Mouse (Mus musculus) cerebellum, adult 8-10 months (tissue): ENCODE measurements around the gene Slc43a1.
"Not testable (repeated sequence)": the region's sequence is repeated elsewhere in the genome, so short reads cannot be mapped to it uniquely, and the experiment has no call there.

Experiments used
- DNase-seq: peaks from one replicate; pipeline ENCODE4 v3.0.0; 2022

Slc43a1 gene

DNA sequence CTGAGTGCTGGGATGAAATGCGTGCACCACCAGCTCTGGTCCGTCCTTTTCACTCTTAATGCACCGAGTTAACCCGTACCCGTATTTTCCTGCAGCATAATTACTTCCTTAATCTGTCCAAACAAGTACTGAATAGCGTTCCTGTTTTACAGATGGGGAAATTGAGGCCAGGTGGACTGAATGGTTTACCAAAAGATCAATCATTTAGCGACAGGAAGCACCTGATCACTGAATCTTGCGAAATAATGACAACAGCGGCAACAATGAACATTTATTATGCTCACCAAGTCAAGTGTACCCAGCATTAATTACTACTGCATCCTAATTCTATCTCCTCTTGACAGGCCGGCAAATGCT is at the start of gene Slc43a1:
Gene Slc43a1 (plus strand): TSS at position 258 of the 357 bp plus-strand sequence.
- DNase-seq: no peak

DNA sequence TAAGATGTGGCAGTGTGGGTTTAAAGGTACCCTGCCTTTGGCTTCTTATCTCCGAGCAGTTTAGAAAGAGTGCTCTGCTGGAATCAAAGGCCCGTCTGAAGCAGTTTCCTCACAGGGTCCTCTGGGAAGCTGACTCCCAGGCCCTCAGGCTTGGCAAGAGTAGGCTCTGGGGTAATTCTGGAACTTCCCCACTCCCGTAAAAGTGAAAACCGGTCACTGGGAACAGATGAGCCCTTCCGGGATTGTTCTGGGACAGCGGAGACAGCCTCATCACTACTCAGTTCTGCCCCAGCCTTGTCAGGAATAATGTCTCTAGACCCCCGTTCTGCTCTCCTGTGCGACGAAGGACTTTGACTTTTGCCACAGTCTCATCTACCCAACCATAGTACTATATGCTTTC is 48.2 kb upstream of the Slc43a1 start:
- DNase-seq: no peak

DNA sequence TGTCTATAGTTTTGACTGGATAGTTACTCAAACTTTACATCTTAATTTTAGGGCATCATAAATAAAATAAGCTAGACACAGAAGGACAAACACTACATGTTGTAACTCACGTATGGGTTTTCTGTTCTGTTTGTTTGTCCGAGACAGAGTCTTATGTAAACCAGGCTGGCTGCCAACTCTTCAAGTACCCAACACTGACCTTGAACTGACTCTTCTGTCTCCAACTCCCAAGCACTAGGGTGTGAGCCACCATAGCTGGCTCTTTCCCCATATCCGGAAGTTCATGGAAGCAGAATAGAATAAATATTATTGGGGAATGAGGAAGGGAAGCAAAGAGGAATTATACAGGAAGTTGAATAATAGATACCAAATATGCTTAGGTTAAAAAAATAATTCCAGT is 46.1 kb upstream of the Slc43a1 start:
- no peak for DNase-seq

DNA sequence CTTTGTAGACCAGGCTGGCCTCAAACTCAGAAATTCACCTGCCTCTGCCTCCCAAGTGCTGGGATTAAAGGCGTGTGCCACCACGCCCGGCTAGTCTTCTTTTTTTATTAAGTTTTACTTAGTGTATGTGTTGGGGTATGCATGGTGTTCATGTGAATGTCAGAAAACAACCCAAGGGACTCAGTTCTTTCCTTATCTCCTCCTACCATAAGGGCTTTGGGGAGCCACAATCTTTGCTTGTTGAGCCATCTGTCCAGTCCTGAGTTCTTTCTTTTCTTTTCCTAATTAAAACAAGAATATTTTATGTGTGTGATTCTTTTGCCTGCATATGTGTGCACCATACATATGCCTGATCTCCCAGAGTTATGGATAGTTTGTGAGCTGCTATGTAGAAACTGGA is 45.5 kb upstream of the Slc43a1 start:
- DNase-seq: no peak

DNA sequence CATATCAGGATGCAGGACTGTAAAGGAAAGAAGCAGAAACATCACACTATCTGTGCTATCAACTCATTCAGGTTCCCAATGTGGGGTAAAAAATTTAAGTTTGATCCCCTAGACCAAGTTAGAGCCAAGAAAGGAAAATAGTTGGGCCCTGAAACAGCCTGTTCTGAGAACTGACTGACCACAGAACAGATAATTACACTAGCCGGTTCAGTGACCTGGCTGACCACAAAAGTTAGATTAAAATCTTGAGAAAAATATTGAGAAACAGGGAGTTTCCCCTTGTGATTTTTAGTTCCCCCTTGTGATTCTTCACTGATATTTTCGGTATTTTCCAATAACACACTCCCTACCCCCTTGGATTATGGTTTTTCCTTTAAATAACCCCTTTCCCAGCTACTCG is 44.8 kb upstream of the Slc43a1 start:
- DNase-seq: no peak

DNA sequence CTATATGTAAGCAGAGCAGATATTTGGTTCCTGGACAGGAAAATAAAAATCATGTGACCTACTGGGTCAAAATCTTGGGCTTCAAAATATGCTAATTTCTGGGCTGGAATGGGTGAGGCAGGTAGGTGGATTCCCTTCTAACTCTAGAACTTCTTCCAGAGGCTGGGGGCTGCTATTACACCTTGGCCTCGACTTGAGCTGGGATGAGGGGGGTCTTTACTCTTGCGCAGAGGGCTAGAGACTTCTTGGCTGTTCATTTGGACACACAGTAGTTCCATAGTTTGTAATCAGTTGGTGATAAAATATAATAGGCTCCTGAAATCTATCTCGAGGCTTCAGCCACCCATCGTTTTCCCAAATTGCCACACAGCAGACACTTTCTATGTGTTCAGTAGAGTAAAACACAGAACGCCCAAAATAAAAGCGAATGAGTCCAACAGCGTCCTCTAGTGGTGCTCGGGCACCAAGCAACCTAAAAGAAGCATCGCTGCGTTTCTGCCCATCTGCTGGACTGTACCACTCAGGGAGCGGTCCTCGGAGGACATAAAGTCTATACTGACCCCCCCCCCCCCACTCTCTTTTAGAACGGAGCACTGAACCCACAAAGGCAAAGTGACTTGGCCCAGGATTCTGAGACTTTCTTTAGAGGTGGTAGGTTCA is 40.7 kb upstream of the Slc43a1 start:
- DNase-seq: peak; percentile 85

DNA sequence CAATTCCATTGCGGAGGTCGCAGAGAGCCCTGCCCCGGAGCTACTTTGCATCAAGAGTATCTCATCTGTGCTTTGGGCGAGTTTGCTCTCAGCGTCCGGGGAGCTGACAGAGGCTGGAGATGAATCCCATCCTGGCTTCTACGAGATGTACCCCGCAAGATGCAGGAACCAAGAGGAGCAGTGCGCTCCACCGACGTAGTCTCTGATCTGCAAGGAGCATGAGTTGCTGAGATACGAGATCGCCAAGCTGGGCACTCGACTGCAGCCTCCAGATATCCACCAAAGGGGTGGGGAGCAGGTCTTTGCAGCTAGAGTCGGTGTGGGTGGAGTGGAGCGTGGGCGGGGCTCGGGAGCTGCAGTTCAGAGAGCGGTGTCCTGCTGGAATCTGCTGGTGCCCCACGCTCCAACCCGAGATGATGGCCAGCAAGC is 40.1 kb upstream of the Slc43a1 start, which contains the start of gene Ube2l6:
Gene Ube2l6 (plus strand): TSS at position 336 of the 429 bp plus-strand sequence.
- peak; percentile 59 for DNase-seq

DNA sequence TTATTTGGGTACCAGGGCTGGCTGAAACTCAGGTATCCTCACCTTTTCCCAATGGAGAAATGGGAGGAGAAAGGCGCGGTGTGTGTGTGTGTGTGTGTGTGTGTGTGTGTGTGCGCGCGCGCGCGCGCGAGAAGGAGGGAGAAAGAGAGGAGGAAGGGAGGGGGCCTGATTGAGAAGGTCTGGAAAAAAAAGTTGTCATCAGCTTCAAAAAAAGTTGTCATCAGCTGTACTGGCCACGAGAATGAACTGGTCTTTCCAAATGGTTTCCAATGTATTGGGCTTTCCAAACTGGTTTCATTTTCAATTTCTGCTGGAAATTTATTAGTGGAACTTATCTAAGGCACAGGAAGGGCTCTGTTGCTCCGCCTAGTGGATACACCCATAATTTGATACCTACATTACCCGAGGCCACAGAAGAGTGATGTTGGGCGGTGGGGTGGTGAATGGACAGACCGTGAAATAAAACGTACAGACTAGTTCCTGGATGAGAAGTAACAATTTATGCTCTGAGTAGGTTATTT is 39.5 kb upstream of the Slc43a1 start:
- DNase-seq: peak; percentile 75

DNA sequence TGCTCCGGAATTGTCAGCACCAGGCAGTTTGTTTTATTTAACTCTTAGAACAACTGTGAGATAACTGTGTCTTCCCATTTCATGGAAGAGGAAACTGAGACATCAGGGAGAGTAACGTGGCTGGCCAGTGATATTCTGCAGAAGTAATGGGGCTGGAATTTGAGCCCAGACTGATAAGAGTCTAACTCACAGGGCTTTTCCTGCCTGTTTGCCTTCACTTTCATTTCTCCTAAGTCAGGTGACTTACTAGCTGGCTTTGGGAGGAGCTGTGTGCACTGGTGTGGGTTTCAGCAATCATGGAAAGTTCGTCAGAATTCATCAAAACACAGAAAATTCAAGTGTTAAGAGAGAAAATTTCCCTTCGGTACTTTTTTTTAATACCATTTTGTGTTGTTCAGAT is 38.3 kb upstream of the Slc43a1 start:
- DNase-seq: no peak

DNA sequence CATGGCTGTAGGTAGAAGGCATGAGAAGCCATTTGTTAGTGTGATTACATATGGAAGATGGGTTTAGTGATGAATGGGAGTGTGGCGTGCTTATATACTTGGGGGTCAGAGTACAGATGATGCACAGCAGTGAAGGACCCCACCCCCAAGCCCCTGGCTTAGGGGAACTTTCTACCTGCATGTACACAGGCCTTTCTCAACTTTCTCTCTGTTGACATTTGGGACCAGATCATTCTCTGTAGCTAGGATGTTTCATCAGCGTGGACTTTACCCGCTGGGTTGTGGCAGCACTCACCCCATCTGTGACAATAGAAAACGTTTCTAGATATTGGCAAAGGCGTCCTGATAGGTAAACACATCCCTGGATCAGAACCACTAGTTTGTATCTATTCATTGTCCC is 37.4 kb upstream of the Slc43a1 start:
- DNase-seq: not testable (repeated sequence)

DNA sequence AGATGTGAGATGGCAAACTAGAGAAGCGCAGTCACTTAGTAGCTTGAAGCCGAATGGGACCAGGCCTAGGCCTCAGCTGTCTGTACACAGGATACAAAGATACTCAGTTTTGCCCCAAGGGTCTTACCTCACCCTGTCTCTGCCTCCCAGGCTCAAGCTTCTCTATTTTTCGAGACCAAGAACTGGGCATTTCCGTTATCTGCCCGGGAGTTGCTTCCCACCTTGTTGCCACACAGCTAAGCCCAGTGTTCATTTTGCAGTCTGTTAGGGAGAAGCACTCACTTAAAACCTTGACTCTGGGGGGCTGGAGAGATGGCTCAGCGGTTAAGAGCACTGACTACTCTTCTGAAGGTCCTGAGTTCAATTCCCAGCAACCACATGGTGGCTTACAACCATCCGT is 34.7 kb upstream of the Slc43a1 start:
- no peak for DNase-seq

DNA sequence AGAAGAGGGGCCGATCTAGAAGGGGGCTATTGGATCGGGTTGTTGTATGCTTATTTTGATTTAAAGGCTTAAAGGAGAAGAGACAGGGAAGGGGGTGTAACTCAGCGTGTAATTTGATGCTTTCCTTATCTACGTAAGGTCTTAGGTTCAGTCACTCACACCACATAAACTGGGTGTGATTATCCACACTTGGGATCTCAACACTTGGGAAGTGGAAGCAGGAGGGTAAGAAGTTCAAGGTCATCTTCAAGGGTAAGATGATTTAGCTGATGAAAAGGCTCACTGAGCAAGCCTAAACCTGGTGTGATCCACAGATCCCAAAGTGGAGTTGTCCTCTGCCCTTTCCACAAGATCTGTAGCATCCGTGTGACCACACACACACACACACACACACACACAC is 32.1 kb upstream of the Slc43a1 start:
- no peak for DNase-seq

DNA sequence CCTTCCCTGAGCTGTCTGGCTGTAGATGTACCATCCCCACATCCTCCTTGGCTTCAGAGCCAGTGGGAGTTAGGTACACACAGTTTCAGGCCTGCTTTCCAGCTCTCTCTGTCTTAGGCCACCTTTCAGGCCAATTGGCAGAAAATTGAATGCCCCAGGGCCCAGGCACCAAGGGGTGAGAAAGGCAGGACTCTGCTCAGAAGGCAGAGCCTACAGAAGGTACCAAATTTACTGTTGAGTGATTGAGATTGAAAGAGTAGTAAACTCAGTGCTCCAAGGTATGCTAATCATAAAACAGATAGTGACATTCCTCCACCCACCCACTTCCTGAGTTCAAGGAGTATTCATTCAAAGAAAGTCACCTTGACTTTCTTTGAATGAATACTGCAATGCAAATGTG is 29.3 kb upstream of the Slc43a1 start:
- DNase-seq: no peak

DNA sequence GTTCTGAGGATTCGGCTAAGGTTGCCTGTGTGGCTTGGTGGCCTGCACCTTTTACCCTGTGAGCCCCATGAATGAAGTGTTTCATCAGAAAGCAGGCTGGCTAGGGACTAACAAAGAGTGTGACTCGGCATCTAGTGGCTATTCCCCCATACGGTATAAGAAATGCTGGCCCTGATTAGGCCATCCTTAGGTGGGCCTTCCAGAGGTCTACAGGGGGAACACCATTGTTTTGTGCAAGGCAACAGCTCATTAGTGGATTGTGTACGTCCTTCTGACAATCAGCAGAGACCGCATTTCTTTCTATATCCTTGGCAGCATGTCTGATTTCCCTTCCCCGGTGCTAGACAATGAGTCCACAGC is 28.1 kb upstream of the Slc43a1 start:
- DNase-seq: no peak

DNA sequence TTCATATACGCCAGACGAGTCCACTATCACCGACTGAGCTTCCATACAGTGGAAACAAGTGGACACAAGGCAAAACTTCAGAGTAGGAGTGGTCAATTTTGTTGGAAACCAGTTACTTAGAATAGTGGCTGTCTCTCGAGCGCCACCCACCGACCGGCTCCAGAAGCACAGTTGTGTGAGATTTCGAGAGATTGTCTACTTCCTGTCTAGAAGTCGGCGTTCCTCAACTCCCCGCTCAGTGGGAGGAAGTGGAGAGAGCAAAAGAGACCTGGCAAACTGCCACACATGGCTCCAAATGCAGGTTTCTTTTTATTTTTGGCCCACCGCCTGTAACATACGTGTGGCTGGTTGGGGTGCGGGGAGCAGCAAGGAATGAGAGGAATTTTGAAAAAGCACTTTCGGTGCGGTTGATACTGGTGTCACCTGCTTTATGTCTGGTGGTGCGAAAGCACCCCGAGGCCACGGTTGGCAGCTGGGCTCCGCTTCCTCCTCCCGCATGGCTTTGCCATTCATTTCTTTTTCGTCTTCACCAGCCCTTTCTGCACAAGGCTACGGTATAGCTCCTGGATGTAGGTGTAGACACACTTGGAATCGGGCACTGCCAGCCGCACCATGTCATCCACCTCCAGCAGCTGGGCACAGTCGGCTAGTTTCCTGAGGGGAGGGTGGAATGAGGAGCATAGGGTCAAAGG is 27.6 kb upstream of the Slc43a1 start:
- DNase-seq: peak; percentile 76

DNA sequence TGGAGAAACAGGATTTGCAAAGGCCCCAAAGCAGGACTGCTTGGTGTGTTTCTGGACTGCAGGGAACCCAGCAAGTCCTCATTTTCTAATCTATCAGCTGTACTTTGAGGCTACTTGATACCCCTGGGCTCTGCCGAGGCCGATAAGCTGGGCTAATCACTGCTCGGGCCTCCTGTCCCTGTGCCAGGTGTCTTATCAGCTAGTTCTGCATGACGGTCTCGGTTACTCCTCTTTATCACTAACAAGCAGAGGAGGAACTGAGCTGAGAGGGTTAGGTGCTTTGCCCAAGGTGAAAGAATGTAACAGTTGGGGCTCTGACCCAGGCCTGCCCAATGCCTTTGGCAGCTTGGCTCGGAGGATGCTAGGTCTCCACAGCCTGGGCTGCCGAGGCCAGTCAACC is 26.8 kb upstream of the Slc43a1 start:
- no peak for DNase-seq

DNA sequence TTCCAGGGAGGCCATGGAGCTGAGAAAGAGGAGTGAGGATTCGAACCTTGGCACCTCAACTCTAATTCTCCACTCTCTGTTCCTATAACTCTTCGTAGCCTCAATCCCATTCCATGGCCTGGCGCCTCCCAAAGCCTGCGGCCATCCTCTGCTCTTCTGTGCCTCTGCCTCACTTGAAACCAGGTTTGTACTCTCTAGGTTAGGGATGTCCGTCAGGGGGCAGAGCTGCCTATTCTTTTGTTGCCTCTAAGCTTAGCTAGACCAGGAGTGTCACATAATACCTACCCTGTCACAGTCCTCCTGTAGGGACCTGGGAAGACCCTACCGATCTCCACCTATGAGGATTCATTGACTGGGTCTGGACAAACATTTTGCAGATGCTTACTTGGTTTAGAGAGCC is 26.0 kb upstream of the Slc43a1 start:
- no peak for DNase-seq

DNA sequence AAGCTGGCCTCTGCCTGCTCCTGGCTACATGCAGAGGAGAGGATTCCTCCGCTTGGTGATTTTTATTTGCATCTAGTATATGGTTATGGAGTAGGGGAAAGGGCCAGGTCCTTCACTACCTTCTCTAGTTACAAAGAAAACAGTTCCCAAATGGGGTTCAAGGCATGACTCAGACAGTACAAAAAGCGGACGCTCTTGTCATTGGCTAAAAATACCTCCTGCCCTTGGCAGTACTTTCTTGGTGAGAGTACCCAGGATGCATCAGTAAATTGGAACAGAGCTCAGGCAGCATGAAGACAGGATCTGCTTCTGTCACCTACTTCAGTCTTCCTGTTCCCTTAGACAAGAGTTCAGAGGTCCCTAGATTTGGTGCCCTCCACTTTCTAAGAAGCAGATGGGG is 18.8 kb upstream of the Slc43a1 start:
- DNase-seq: no peak

DNA sequence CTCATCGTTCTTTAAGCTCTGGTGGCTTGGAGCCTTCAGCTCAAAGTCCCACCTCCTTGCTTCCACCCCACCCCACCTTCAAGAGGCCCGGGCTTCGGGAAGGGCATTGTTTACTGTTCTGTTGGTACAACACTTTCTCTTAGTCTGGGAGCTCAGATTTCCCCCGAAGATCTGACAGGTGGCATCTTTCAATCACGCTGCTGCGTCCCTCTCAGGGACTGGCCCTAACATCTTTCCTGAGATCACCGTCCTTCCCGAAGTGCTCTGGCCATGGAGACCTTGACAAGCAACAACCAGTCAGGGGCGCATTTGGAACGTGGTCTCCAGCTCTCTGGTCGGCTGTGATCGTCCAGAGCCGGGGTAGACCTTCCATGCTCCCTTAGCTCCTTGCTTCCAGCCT is 16.1 kb upstream of the Slc43a1 start, which contains the start of gene Smtnl1:
Gene Smtnl1 (minus strand): TSS at position 101 of the 400 bp plus-strand sequence.
- no peak for DNase-seq

DNA sequence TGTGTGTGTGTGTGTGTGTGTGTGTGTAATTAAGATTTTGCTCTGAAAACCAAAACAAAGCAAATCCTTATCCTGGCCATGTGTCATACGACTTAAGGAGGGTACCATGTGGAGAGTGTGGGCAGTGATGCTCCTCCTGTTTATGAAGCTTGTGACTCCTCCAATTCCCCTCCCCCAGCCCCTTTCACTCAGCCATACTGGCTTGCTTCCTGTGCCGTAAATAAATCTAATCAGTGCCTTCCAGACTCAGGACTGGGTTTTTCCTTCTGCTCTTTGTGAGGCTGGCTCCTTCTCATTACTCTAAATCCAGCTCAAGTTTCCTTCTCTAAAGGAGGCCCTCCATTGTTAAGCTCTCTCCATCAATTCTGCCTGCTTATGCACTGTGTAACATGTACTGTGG is 15.4 kb upstream of the Slc43a1 start:
- no peak for DNase-seq

DNA sequence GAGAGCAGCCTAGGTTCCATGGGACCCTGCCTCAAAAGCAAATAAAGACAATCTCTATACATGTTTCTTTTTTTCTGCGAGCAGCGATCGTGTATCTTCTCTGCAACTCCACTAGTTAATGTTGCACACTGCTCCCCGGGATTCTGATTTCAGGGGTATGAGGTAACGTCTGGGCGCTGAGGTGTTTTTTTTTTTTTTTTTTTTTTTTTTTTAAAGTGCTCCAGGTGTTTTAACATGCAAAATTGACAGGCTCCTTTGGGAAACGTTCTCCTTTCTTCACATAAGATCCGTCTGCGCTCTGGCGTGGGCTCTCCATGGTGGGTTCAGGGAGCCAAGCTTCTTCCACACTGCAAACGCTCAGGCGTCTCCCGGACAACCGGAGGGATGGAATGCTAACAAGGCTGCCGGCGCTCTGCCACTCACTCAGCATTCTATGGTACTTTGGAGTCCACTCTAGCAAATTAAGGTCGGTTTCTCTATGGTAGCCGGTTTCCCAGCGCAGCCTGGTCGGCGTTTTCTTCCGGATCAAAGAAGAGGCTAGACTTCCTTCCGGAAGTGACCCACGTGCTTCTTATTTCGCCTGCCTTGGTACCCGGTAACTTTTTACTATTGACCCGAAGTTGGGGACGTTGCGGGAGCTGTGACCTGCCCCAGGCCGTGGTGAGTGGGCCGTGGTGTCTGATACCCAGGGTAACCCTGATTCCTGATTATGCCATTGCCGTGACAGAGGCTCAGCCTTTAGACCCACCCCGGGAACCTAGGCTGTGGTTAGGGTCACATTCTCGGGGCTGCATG is 12.0 kb upstream of the Slc43a1 start, which contains the start of gene Timm10:
Gene Timm10 (plus strand): TSS at position 510 of the 795 bp plus-strand sequence.
- DNase-seq: peak; percentile 88

DNA sequence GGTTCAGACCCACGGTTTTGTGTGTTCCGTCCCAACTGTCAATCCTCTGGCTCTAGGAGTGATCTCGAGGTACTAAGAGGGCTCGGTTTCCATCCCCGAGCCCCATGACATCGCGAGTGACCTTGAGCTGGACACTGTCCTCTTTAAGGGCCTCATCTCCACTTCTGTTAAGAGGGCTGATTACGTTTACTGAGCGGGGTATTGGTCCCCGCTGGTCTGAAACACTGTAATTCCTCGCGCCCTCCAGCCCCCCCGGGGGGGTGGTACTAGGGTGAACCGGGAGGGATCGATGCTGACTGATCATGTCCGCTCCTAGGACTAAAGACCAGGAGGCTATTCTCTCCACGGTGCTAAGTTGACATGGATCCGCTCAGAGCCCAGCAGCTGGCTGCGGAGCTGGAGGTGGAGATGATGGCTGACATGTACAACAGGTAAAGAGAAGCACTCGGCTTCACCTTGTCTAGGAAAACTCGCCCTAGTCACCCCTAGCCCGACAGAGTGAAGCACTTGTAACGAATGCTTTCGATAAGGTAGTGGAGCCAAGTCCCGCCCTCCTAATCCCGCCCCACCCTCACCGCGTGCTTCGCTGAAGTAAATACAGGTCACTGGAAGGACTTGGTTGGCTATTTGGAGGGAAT is 11.2 kb upstream of the Slc43a1 start:
- peak; percentile 14 for DNase-seq
